Mouse (Mus musculus): Measurements from ENCODE around the gene Hunk.

DNA sequence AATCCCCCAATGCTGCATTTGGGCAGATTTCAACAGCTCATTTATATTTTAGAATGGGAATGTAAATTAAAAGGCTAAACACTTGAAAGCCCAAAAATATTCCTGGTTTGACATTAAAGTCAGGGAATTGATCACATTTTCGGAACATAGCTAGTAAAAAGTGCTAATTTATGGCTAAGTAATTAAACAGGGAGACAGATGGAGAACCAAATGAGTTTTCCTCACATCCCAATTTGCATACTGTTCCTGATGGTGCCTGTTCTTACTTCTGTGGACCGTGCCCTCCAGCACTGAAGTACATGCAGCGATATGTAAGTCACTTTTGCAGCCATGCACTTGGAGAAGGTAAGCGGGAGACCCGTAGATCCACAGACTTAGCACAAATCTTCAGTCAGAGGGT, 32.7 kb upstream of the Hunk start:
- TF ChIP-seq POLR2A (IDR thresholded peaks at IDR 0.05; ENCODE audit: insufficient read depth, low read depth, low read length) (no peak), EP300 (IDR thresholded peaks at IDR 0.05; ENCODE audit: insufficient read depth, low read depth, low read length) (no peak), CTCF (IDR thresholded peaks at IDR 0.05) (no peak)
